In genomic region chr3:40452958-40453357, GRCm38 (mm10) we compare ENCODE assay signal across 17 mouse cellular contexts.
DNase-seq lines count a peak whose midpoint lies in the region; ATAC-seq and TF ChIP-seq lines count a peak whose summit lies in the region.
"Had no signal": no experiment of that assay in that cellular context is flagged by ENCODE, and none has a peak within 500 bp of the region (broad histone marks: within the 10 kb centered on the region; RNA-seq: fewer than 3 reads in every experiment).

No protein-coding gene starts in this region.

- ATAC-seq in heart, embryonic 11.5 days (replicated peaks; ENCODE audit: insufficient number of reproducible peaks, low FRiP score, low TSS enrichment), result no peak
- ATAC-seq in lung, embryonic 14.5 days (ENCODE audit: insufficient read depth), result peak; percentile 71
- ATAC-seq: CD4-positive, CD25-positive, alpha-beta regulatory T cell, adult 4 months; forebrain, embryonic 13.5 days had no signal

- H3K27ac ChIP-seq in heart, embryonic 11.5 days (ENCODE audit: low read depth, low read length), result 0 out of 2 replicates have a peak overlapping the region, but pooled peaks have one; percentile 15
- H3K27ac ChIP-seq in lung, embryonic 14.5 days (ENCODE audit: low read depth), result peak overlapping the region; percentile 64
- H3K27ac ChIP-seq: forebrain, embryonic 13.5 days; gastrocnemius, adult 2 months; hindbrain, embryonic 12.5 days; liver, embryonic 14.5 days; macrophage had no signal

- WGBS in heart, embryonic 11.5 days (ENCODE audit: insufficient replicate concordance), result 84% methylated on average over 5 of the region's 5 CpGs
- 54% methylated on average over 5 of the region's 5 CpGs for WGBS in lung, embryonic 14.5 days
- 57% methylated on average over 5 of the region's 5 CpGs for WGBS in lung, adult 2 months

- TF ChIP-seq CTCF in lung, embryonic 14.5 days (IDR thresholded peaks at IDR 0.05; ENCODE audit: low read depth), result no peak
- TF ChIP-seq CTCF in lung, adult 2 months (IDR thresholded peaks at IDR 0.05; ENCODE audit: insufficient read depth, low read length), result no peak

- H3K4me2 ChIP-seq in heart, embryonic 11.5 days, result no peak overlapping the region
- no peak overlapping the region for H3K4me2 ChIP-seq in lung, embryonic 14.5 days
- H3K4me2 ChIP-seq: forebrain, embryonic 13.5 days; hindbrain, embryonic 12.5 days had no signal

- H3K4me1 ChIP-seq in heart, embryonic 11.5 days (ENCODE audit: control insufficient read depth, insufficient read depth, low read length), result peaks cover 7% of the 10 kb centered on the region
- H3K4me1 ChIP-seq in lung, embryonic 14.5 days (ENCODE audit: insufficient read depth), result no peaks in the 10 kb centered on the region; the same call in 1 of the 2 replicates
- H3K4me1 ChIP-seq in lung, adult 2 months (ENCODE audit: control insufficient read depth, insufficient read depth, low read length), result peaks cover 2% of the 10 kb centered on the region; the same call in 1 of the 2 replicates

- no peak for TF ChIP-seq POLR2A in lung, adult 2 months (IDR thresholded peaks at IDR 0.05; ENCODE audit: borderline replicate concordance, extremely low read depth, low read depth, low read length)

- no peaks in the 10 kb centered on the region for H3K36me3 ChIP-seq in heart, embryonic 11.5 days (ENCODE audit: control insufficient read depth, insufficient read depth, low read length)
- H3K36me3 ChIP-seq in lung, embryonic 14.5 days (ENCODE audit: insufficient read depth), result no peaks in the 10 kb centered on the region
- H3K36me3 ChIP-seq: hindbrain, embryonic 12.5 days had no signal

- no peaks in the 10 kb centered on the region for H3K27me3 ChIP-seq in heart, embryonic 11.5 days (ENCODE audit: control insufficient read depth, insufficient read depth, low read length)
- H3K27me3 ChIP-seq in lung, embryonic 14.5 days (ENCODE audit: insufficient read depth, low read length), result no peaks in the 10 kb centered on the region
- H3K27me3 ChIP-seq: forebrain, embryonic 13.5 days; hindbrain, embryonic 12.5 days had no signal

- DNase-seq in heart, adult 11 months, result no peak
- DNase-seq in lung, embryonic 14.5 days, result peak; percentile 86
- DNase-seq in lung, adult 2 months, result no peak
- peak; percentile 65 for DNase-seq in lung, postnatal 10 days
- DNase-seq in adrenal gland, adult 8-10 months, result no peak
- no peak for DNase-seq in urinary bladder, adult 2 months (ENCODE audit: low spot score)
- DNase-seq: cerebellum, adult 9-10 months; kidney, adult 18-20 months; thymus, adult 18-20 months; thymus, postnatal 36 days had no signal

- no peak overlapping the region for H3K9ac ChIP-seq in heart, embryonic 11.5 days (ENCODE audit: low read depth, low read length)
- H3K9ac ChIP-seq in lung, embryonic 14.5 days, result no peak overlapping the region
- H3K9ac ChIP-seq: forebrain, embryonic 13.5 days; hindbrain, embryonic 12.5 days; liver, embryonic 14.5 days had no signal

- H3K9me3 ChIP-seq in heart, embryonic 11.5 days (replicated peaks; ENCODE audit: control insufficient read depth, low read length), result no peaks in the 10 kb centered on the region
- H3K9me3 ChIP-seq in lung, embryonic 14.5 days (ENCODE audit: low read depth, low read length), result no peaks in the 10 kb centered on the region
- H3K9me3 ChIP-seq: forebrain, embryonic 13.5 days; hindbrain, embryonic 12.5 days had no signal

- no peak overlapping the region for H3K4me3 ChIP-seq in heart, embryonic 11.5 days (ENCODE audit: low read depth, low read length)
- H3K4me3 ChIP-seq in lung, embryonic 14.5 days (ENCODE audit: low read depth, low read length), result no peak overlapping the region
- no peak overlapping the region for H3K4me3 ChIP-seq in lung, adult 2 months (replicated peaks; ENCODE audit: extremely low read depth, low read depth, low read length)
- H3K4me3 ChIP-seq: forebrain, embryonic 13.5 days; gastrocnemius, adult 2 months; hindbrain, embryonic 12.5 days had no signal

Comparison
In these comparisons a context has a peak if more than half of its experiments do, and no peak if none do; other contexts are left out.
1. DNase-seq: peak in lung, embryonic 14.5 days (single experiment) and lung, postnatal 10 days (single experiment); none in heart, adult 11 months (single experiment), lung, adult 2 months (single experiment), adrenal gland, adult 8-10 months (single experiment) and urinary bladder, adult 2 months (single experiment).